Mouse (Mus musculus) hindbrain, embryonic 15.5 days (tissue): ENCODE results near the gene Dagla. TPM values are rescaled to one million over a fixed set of nuclear protein-coding genes. Genes with fewer than 3 reads are reported as not detected.

ENCODE experiments used
- ATAC-seq: fragments of 200-750 bp; cut with Nextera tagmentation; 2 replicates; pipeline ENCODE4 v1.8.0; 2017; ENCODE audit warnings: low read depth, moderate number of reproducible peaks, moderate TSS enrichment; ENCODE audit not compliant: low FRiP score
- H3K27ac ChIP-seq: fragments of 300-500 bp; sonication (generic); replicated peaks from 2 replicates; pipeline ENCODE4 v1.5.1; 2015; ENCODE audit warnings: mild to moderate bottlenecking, inconsistent platforms
- H3K27me3 ChIP-seq: fragments of 300-500 bp; sonication (generic); 2 replicates; pipeline ENCODE4 v1.6.1; 2015; ENCODE audit warnings: control low read depth, inconsistent platforms
- H3K36me3 ChIP-seq: fragments of 300-500 bp; sonication (generic); 2 replicates; pipeline ENCODE4 v1.6.1; 2015; ENCODE audit warnings: control low read depth, inconsistent platforms
- H3K4me1 ChIP-seq: fragments of 300-500 bp; sonication (generic); replicated peaks from 2 replicates; pipeline ENCODE4 v1.6.1; 2015; ENCODE audit warnings: control low read depth, inconsistent platforms
- H3K4me2 ChIP-seq: fragments of 300-500 bp; sonication (generic); 2 replicates; pipeline ENCODE4 v1.6.1; 2015; ENCODE audit warnings: moderate library complexity, mild to moderate bottlenecking, inconsistent platforms
- H3K4me3 ChIP-seq: fragments of 300-500 bp; sonication (generic); 2 replicates; pipeline ENCODE4 v1.5.1; 2015; ENCODE audit warnings: mild to moderate bottlenecking, inconsistent platforms
- H3K9ac ChIP-seq: fragments of 300-500 bp; sonication (generic); 2 replicates; pipeline ENCODE4 v1.6.1; 2015; ENCODE audit warnings: inconsistent platforms
- H3K9me3 ChIP-seq: fragments of 300-500 bp; sonication (generic); 2 replicates; pipeline ENCODE4 v1.6.1; 2016; ENCODE audit warnings: control low read depth, inconsistent platforms
- WGBS: fragments of 180-500 bp; shearing (Covaris S2); methylation state at CpG from one replicate; pipeline ENCODE4 v1.1.7; 2015; 5-methylcytosine and 5-hydroxymethylcytosine counted together
- polyA plus RNA-seq: library from polyadenylated mRNA; unstranded; fragments of >200 nt; fragmentation: Nextera tagmentation; extraction: Ambion mirVana; gene quantifications from 2 replicates; pipeline ENCODE4 v1.2.1, GENCODE M21; 2015

Dagla gene
- polyA plus RNA-seq, 1 experiment from 2014 or later, result 14.3 TPM

- Histone ChIP-seq H3K4me3 (no peak overlapping the region), H3K27ac (no peak overlapping the region), H3K27me3 (peaks cover 10% of the 10 kb centered on the region), H3K36me3 (no peaks in the 10 kb centered on the region), H3K9ac (no peak overlapping the region), H3K4me1 (peaks cover 23% of the 10 kb centered on the region), H3K9me3 (no peaks in the 10 kb centered on the region), H3K4me2 (no peak overlapping the region)
- no peak for ATAC-seq
- 77% methylated on average over 5 of the region's 5 CpGs for WGBS
These were observed 2.7 kb upstream of the Dagla start for GRCm38 (mm10) chr19:10307351-10307750.

DNA sequence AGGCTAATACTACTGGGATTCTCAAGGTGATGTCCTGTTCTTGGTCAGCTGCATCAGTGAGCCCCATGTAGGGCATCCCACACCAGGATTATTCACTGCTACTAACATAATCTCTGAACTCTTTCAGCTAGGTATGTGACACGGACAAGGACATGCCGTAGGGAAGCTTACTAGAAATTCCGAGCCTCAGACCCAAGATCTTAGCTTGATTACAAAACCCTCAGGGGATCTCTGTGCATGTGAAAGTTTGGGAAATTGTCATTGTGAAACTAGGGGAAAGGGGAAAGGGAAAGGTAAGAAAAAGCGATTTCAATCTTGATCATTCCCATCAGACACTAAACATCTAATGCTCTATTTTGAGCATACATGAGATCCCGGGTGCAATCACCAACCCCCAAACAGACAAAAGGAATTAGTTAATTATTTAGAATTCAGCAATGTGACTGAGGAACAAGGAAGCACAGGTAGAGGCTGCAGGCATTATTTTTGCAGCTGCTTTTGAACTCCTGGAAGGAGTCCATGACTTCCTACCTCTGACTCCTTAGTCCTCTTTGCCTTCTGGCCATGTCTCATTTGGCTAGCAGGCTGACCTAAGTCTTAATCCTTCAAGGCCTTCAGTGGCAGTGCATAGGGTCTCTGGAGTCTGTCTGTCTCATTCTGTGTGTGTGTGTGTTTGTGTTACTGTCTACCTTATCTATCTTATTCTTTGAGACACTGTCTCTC is 2.0 kb upstream of the Dagla start:
- WGBS, result 86% methylated on average over 5 of the region's 5 CpGs
- H3K4me3 ChIP-seq, result no peak overlapping the region
- no peaks in the 10 kb centered on the region for H3K9me3 ChIP-seq
- peaks cover 10% of the 10 kb centered on the region for H3K27me3 ChIP-seq
- H3K4me1 ChIP-seq, result peaks cover 29% of the 10 kb centered on the region
- no peak overlapping the region for H3K27ac ChIP-seq
- H3K4me2 ChIP-seq, result no peak overlapping the region
- H3K36me3 ChIP-seq, result no peaks in the 10 kb centered on the region
- no peak for ATAC-seq
- no peak overlapping the region for H3K9ac ChIP-seq

- H3K9me3 ChIP-seq, result no peaks in the 10 kb centered on the region
- 83% methylated on average over 12 of the region's 12 CpGs for WGBS
- peaks cover 10% of the 10 kb centered on the region for H3K27me3 ChIP-seq
- no peak overlapping the region for H3K4me2 ChIP-seq
- peaks cover 32% of the 10 kb centered on the region for H3K4me1 ChIP-seq
- no peak overlapping the region for H3K27ac ChIP-seq
- H3K9ac ChIP-seq, result no peak overlapping the region
- no peak for ATAC-seq
- no peaks in the 10 kb centered on the region for H3K36me3 ChIP-seq
- H3K4me3 ChIP-seq, result no peak overlapping the region
These were observed 963 bp upstream of the Dagla start for GRCm38 (mm10) chr19:10305640-10306039.

GRCm38 (mm10) chr19:10304395-10304794 is 282 bp downstream of the Dagla start:
- H3K27ac ChIP-seq, result 0 out of 2 replicates have a peak overlapping the region, but pooled peaks have one; percentile 12
- ATAC-seq, result peak; percentile 63
- no peaks in the 10 kb centered on the region for H3K9me3 ChIP-seq
- peak overlapping the region; percentile 82 for H3K4me2 ChIP-seq
- peak overlapping the region; percentile 89 for H3K9ac ChIP-seq
- H3K4me1 ChIP-seq, result peaks cover 32% of the 10 kb centered on the region
- H3K36me3 ChIP-seq, result no peaks in the 10 kb centered on the region
- H3K27me3 ChIP-seq, result peaks cover 10% of the 10 kb centered on the region
- H3K4me3 ChIP-seq, result peak overlapping the region; percentile 71
- 5% methylated on average over 37 of the region's 37 CpGs for WGBS

GRCm38 (mm10) chr19:10302852-10303251 is 1.8 kb downstream of the Dagla start:
- WGBS, result 97% methylated on average over 3 of the region's 3 CpGs
- H3K4me2 ChIP-seq, result peak overlapping the region; percentile 82; the same call in 1 of the 2 replicates

GRCm38 (mm10) chr19:10301866-10302356 is 2.8 kb downstream of the Dagla start:
- no peak overlapping the region for H3K4me2 ChIP-seq
- WGBS, result 71% methylated on average over 4 of the region's 4 CpGs
- no peak overlapping the region for H3K4me3 ChIP-seq
- H3K27ac ChIP-seq, result no peak overlapping the region
- no peak for ATAC-seq
- no peak overlapping the region for H3K9ac ChIP-seq
- H3K36me3 ChIP-seq, result no peaks in the 10 kb centered on the region
- peaks cover 10% of the 10 kb centered on the region for H3K27me3 ChIP-seq
- no peaks in the 10 kb centered on the region for H3K9me3 ChIP-seq
- peaks cover 46% of the 10 kb centered on the region for H3K4me1 ChIP-seq

More at GRCm38 (mm10) chr19:10302852-10303251, 1.8 kb downstream of the Dagla start:
- H3K4me1 ChIP-seq, result peaks cover 37% of the 10 kb centered on the region
- no peak for ATAC-seq
- H3K27me3 ChIP-seq, result peaks cover 10% of the 10 kb centered on the region
- H3K4me3 ChIP-seq, result no peak overlapping the region
- H3K27ac ChIP-seq, result no peak overlapping the region
- no peaks in the 10 kb centered on the region for H3K36me3 ChIP-seq
- no peak overlapping the region for H3K9ac ChIP-seq
- H3K9me3 ChIP-seq, result no peaks in the 10 kb centered on the region

DNA sequence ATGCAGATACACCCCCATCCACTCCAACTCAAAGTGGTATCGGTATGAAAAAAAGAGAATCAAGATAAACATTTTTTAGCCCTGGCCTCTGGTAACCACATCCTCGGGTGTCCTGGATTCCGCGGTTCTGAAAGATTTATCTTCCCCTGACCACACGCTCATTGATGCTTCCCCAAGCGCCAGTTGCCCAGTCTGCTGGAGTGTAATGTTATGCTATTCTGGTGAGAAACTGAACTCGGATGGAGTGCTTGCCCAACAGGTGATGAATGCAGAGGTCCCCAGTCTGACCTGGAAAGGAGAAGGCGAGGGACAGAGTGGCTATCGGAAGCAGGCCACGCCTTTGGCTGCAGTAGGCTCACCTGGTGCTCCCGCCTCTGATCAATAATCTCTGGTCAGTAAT is 3.4 kb downstream of the Dagla start:
- WGBS, result 78% methylated on average over 11 of the region's 11 CpGs
- no peak for ATAC-seq

DNA sequence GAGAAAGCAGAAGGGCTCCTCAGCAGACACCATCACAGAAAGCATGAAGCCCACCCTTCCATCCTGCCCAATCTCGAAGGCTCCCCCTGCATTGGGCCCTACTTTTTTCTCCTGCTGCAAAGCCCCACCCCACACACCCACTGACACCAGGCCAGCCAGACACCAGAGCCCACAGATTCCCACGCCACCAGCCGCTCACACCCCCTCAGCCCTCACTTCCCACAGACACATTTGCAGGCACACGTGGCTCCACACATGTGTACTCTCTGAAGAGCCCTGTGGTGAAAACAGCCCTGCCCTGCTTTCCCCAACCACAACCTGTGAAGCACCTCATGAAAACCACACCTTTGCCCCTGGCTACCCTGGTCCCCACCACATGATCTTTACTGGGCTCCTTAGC is 3.9 kb downstream of the Dagla start:
- 84% methylated on average over 4 of the region's 4 CpGs for WGBS
- ATAC-seq, result no peak
- Histone ChIP-seq H3K9me3 (no peaks in the 10 kb centered on the region), H3K27me3 (peaks cover 3% of the 10 kb centered on the region), H3K9ac (no peak overlapping the region), H3K27ac (no peak overlapping the region), H3K36me3 (no peaks in the 10 kb centered on the region), H3K4me1 (peaks cover 57% of the 10 kb centered on the region), H3K4me2 (no peak overlapping the region), H3K4me3 (no peak overlapping the region)

More for the DNA sequence above, 3.4 kb downstream of the Dagla start:
- no peak overlapping the region for H3K9ac ChIP-seq
- peaks cover 53% of the 10 kb centered on the region for H3K4me1 ChIP-seq
- no peaks in the 10 kb centered on the region for H3K9me3 ChIP-seq
- no peak overlapping the region for H3K4me2 ChIP-seq
- no peak overlapping the region for H3K27ac ChIP-seq
- H3K36me3 ChIP-seq, result no peaks in the 10 kb centered on the region
- H3K4me3 ChIP-seq, result no peak overlapping the region
- peaks cover 6% of the 10 kb centered on the region for H3K27me3 ChIP-seq

DNA sequence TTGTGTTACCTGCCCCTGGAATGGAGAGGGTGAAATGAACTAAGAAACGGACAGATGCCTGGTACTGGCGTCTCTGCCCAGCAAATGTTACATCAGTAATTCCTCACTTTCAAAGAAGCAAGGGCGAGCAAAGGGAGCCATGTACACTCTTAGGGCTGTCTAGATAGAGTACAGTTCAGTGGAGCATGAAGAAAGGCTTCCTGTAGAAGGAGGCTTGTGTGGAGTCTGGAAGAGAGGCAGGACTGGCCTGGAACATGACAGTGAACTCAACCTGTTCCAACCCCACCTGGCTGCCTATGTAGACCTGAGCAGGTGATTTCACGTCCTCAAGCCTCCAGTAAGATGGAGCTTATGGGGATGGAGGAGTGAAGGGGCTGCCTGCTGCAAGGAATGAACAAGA is 6.4 kb downstream of the Dagla start:
- H3K4me1 ChIP-seq, result peaks cover 63% of the 10 kb centered on the region
- no peak overlapping the region for H3K4me2 ChIP-seq
- H3K27me3 ChIP-seq, result no peaks in the 10 kb centered on the region
- H3K27ac ChIP-seq, result no peak overlapping the region
- no peaks in the 10 kb centered on the region for H3K36me3 ChIP-seq
- WGBS, result 82% methylated on average over 4 of the region's 4 CpGs
- no peak overlapping the region for H3K9ac ChIP-seq
- ATAC-seq, result no peak
- H3K4me3 ChIP-seq, result no peak overlapping the region
- H3K9me3 ChIP-seq, result no peaks in the 10 kb centered on the region

GRCm38 (mm10) chr19:10297041-10297503 is 7.6 kb downstream of the Dagla start:
- Histone ChIP-seq H3K36me3 (no peaks in the 10 kb centered on the region), H3K4me3 (no peak overlapping the region), H3K4me2 (no peak overlapping the region), H3K27ac (peak overlapping the region; percentile 45; the same call in 1 of the 2 replicates), H3K27me3 (no peaks in the 10 kb centered on the region), H3K9ac (no peak overlapping the region), H3K9me3 (no peaks in the 10 kb centered on the region), H3K4me1 (peaks cover 52% of the 10 kb centered on the region)
- ATAC-seq, result 0 out of 2 replicates have a peak, but pooled peaks have one; percentile 12
- WGBS, result 38% methylated on average over 8 of the region's 8 CpGs

GRCm38 (mm10) chr19:10296306-10296705 is 8.4 kb downstream of the Dagla start:
- 36% methylated on average over 5 of the region's 5 CpGs for WGBS
- Histone ChIP-seq H3K27ac (0 out of 2 replicates have a peak overlapping the region, but pooled peaks have one; percentile 29), H3K9me3 (no peaks in the 10 kb centered on the region), H3K4me3 (no peak overlapping the region), H3K9ac (no peak overlapping the region), H3K27me3 (no peaks in the 10 kb centered on the region), H3K4me1 (peaks cover 48% of the 10 kb centered on the region), H3K36me3 (no peaks in the 10 kb centered on the region), H3K4me2 (no peak overlapping the region)
- ATAC-seq, result no peak
